Mouse (Mus musculus) olfactory bulb, adult 2 months (tissue): Measurements from ENCODE around the gene Cercam.

Source experiments
- CTCF ChIP-seq: fragments of 200-500 bp; IDR thresholded peaks from 2 replicates; pipeline ENCODE4 v1.5.1; 2012; ENCODE audit warnings: low read depth, mild to moderate bottlenecking, low read length, moderate library complexity; ENCODE audit not compliant: insufficient read depth
- POLR2A ChIP-seq: fragments of 200-500 bp; IDR thresholded peaks from 2 replicates; pipeline ENCODE4 v1.6.1; 2012; ENCODE audit warnings: mild to moderate bottlenecking, low read depth, low read length, moderate library complexity; ENCODE audit not compliant: insufficient read depth

DNA sequence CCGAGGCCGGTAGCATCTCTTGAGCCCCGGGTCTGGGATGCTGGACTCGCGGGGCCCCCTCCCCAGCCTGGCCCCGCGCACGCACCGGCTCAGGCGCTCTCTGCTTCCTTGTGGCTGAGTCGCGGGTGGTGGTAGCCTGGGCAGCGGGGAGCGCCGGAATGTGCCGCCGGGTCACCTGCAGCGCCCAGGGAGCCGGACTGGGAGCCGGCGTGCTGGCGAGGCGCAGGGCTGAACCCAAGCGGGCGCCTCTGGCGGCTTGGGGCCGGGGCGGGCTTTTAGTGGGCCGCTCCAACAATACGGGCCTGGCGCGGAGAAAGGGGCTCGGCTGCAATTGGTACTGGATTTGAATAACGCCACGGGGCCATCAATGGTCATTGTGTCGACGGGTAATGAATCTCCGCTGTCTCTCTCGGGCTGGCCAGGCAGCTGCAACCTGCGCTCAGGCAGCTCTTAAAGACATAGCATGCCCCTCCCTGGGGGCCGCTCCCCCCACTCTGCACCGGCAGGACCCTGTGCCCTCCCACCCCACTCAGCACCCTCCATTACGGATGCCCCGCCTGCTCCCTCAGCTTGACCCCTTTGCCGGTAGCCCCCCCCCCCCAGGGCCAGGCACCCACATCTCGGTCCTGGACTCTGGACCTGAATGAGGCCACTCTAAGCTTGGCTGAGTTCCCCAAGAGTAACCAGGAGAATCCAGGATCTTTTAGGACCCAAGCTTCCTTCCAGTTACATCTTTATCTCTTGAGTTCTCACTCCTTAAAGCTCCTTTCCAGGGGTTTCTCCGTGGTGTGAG lies 22.7 kb upstream of the Cercam start:
- TF ChIP-seq CTCF (no peak), POLR2A (no peak)
